Mouse (Mus musculus): ENCODE data around the gene Plekhg5.

- TF ChIP-seq POLR2A (IDR thresholded peaks at IDR 0.05; ENCODE audit: insufficient read length, low read depth) (no peak), MAX (IDR thresholded peaks at IDR 0.05; ENCODE audit: low read depth) (no peak), TCF12 (IDR thresholded peaks at IDR 0.05; ENCODE audit: insufficient read depth, poor library complexity, severe bottlenecking) (no peak), MYOD1 (IDR thresholded peaks at IDR 0.05; ENCODE audit: control insufficient read depth in 1 of 3, insufficient read length in 2 of 3, low read depth in 2 of 3) (no peak), USF1 (IDR thresholded peaks at IDR 0.05; ENCODE audit: low read depth) (no peak), REST (IDR thresholded peaks at IDR 0.05; ENCODE audit: insufficient read depth, insufficient read length) (no peak), POLR2AphosphoS2 (IDR thresholded peaks at IDR 0.05; ENCODE audit: insufficient read length, low read depth) (no peak), SRF (IDR thresholded peaks at IDR 0.05; ENCODE audit: control insufficient read depth, insufficient read length, low read depth) (no peak)
Observed at GRCm38 (mm10) chr4:152029997-152030396, 42.3 kb upstream of the Plekhg5 start.
